Mouse (Mus musculus) small intestine, adult 2 months (tissue): ENCODE results near the gene Hoxb4. TPM values are rescaled to one million over a fixed set of nuclear protein-coding genes. Genes with fewer than 3 reads are reported as not detected.
A peak's percentile ranks its signal among the peaks of the same experiment; 100 is the strongest.

Experiments
- H3K27ac ChIP-seq: fragments of 200-500 bp; 2 replicates; pipeline ENCODE4 v1.5.1; 2012; ENCODE audit warnings: low read depth, low read length, control low read depth, inconsistent platforms; ENCODE audit not compliant: insufficient read depth
- H3K27me3 ChIP-seq: fragments of 200-500 bp; 2 replicates; pipeline ENCODE4 v1.6.1; 2012; ENCODE audit warnings: mild to moderate bottlenecking, moderate library complexity, low read length, inconsistent platforms; ENCODE audit not compliant: control insufficient read depth, insufficient read depth
- H3K36me3 ChIP-seq: fragments of 200-500 bp; 2 replicates; pipeline ENCODE4 v1.6.1; 2012; ENCODE audit warnings: mild to moderate bottlenecking, low read length, control low read depth, inconsistent platforms; ENCODE audit not compliant: control insufficient read depth, insufficient read depth
- H3K4me1 ChIP-seq: fragments of 200-500 bp; 2 replicates; pipeline ENCODE4 v1.6.1; 2012; ENCODE audit warnings: low read length, inconsistent platforms, mixed read lengths; ENCODE audit not compliant: control insufficient read depth, insufficient read depth, insufficient read length
- H3K4me3 ChIP-seq: fragments of 200-500 bp; 2 replicates; pipeline ENCODE4 v1.5.1; 2012; ENCODE audit warnings: low read depth, mild to moderate bottlenecking, control low read depth, inconsistent platforms, low read length, moderate library complexity
- CTCF ChIP-seq: fragments of 200-500 bp; IDR thresholded peaks from 2 replicates; pipeline ENCODE4 v1.5.1; 2012; ENCODE audit warnings: low read depth, mild to moderate bottlenecking, control low read depth, inconsistent platforms, low read length, moderate library complexity, mixed read lengths; ENCODE audit not compliant: insufficient replicate concordance, insufficient read length; ENCODE audit errors: extremely low read depth
- POLR2A ChIP-seq: fragments of 200-500 bp; IDR thresholded peaks from 2 replicates; pipeline ENCODE4 v1.6.1; 2012; ENCODE audit warnings: low read depth, mild to moderate bottlenecking, control low read depth, inconsistent platforms, low read length, moderate library complexity
- WGBS: fragments of 180-500 bp; shearing (Covaris S2); methylation state at CpG from one replicate; pipeline ENCODE4 v1.1.7; 2018; 5-methylcytosine and 5-hydroxymethylcytosine counted together
- polyA plus RNA-seq: library from polyadenylated mRNA; depleted of rRNA; stranded (reverse); fragments of >200 nt; gene quantifications from 2 replicates; pipeline ENCODE4 v1.2.3, GENCODE M21; 2012

The Hoxb4 gene
- polyA plus RNA-seq, 1 experiment, result 2.9 TPM

DNA sequence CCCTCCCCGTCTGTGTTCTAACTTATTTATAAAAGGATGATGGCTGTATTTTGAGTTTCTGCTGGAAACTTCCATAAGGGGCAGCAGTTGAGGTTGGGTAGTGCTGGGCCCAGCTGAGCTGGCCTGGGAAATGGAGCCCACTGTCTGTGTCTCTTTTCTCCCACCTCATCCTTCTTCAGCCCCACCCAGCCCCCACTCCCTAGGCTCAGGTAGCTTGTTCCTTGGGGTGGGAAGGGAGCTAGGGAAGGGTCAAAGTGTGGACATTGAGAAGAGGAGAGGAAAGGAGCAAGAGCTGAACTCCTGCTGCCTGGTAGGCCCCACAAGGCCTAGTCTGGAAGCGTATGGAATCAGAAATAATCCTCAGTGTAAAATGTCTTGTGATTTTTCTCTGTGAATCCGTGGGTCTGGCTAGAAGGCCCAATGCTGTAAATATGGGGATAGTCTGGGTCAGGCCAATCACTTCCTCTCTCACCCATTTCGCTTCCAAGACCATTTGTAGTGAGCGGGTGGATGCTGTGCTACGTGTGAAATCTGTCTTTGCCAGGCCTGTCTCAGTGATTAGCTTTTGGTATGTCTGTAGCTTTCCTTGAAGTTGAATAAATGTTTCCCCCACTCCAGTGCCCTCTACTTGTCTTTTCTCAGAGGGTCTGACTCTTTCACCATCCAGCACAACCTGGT, 12.4 kb upstream of the Hoxb4 start:
- H3K4me3 ChIP-seq, result no peak overlapping the region
- H3K27ac ChIP-seq, result no peak overlapping the region; the same call in 1 of the 2 replicates
- no peaks in the 10 kb centered on the region for H3K36me3 ChIP-seq
- no peak for TF ChIP-seq POLR2A
- no peak for TF ChIP-seq CTCF
- H3K27me3 ChIP-seq, result peaks cover 48% of the 10 kb centered on the region
- WGBS, result 82% methylated on average over 6 of the region's 6 CpGs
- peaks cover under 1% of the 10 kb centered on the region; the same call in 1 of the 2 replicates for H3K4me1 ChIP-seq

GRCm38 (mm10) chr11:96306183-96306907, 11.7 kb upstream of the Hoxb4 start:
- H3K36me3 ChIP-seq, result no peaks in the 10 kb centered on the region
- no peak for TF ChIP-seq POLR2A
- H3K27ac ChIP-seq, result no peak overlapping the region; the same call in 1 of the 2 replicates
- H3K27me3 ChIP-seq, result peaks cover 42% of the 10 kb centered on the region
- 46% methylated on average over 7 of the region's 7 CpGs for WGBS
- H3K4me1 ChIP-seq, result no peaks in the 10 kb centered on the region; the same call in 1 of the 2 replicates
- H3K4me3 ChIP-seq, result 0 out of 2 replicates have a peak overlapping the region, but pooled peaks have one; percentile 5

- 19% methylated on average over 13 of the region's 13 CpGs for WGBS
- TF ChIP-seq CTCF (no peak), POLR2A (no peak)
- no peaks in the 10 kb centered on the region for H3K36me3 ChIP-seq
- no peaks in the 10 kb centered on the region; the same call in 1 of the 2 replicates for H3K4me1 ChIP-seq
- peaks cover 42% of the 10 kb centered on the region for H3K27me3 ChIP-seq
- no peak overlapping the region for H3K27ac ChIP-seq
- H3K4me3 ChIP-seq, result 0 out of 2 replicates have a peak overlapping the region, but pooled peaks have one; percentile 5
Measured at GRCm38 (mm10) chr11:96306908-96307269, 11.2 kb upstream of the Hoxb4 start.

DNA sequence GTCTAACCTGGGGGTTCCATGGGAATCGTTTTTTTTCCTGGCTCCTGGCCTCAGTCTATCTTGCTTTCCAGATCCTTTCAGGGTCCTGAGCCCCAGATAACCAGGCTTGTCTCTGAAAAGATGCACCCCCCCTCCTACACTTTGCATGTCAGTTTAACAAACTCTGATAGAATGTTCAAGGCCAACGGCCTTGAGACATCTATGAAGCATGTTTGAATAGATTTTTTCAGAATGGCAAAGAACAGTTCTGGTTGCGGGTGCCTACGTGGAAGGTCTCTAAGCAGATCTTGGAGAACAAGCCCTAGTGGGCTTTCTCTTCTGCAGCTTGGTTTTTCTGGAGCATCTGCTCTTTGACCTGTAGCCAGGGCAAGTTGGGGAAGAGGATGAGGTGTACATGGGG, 9.3 kb upstream of the Hoxb4 start:
- Histone ChIP-seq H3K27me3 (peaks cover 37% of the 10 kb centered on the region), H3K27ac (peak overlapping the region; percentile 71), H3K4me1 (no peaks in the 10 kb centered on the region; the same call in 1 of the 2 replicates), H3K36me3 (no peaks in the 10 kb centered on the region), H3K4me3 (no peak overlapping the region)
- TF ChIP-seq CTCF (no peak), POLR2A (no peak)
- 43% methylated on average over 4 of the region's 4 CpGs for WGBS

DNA sequence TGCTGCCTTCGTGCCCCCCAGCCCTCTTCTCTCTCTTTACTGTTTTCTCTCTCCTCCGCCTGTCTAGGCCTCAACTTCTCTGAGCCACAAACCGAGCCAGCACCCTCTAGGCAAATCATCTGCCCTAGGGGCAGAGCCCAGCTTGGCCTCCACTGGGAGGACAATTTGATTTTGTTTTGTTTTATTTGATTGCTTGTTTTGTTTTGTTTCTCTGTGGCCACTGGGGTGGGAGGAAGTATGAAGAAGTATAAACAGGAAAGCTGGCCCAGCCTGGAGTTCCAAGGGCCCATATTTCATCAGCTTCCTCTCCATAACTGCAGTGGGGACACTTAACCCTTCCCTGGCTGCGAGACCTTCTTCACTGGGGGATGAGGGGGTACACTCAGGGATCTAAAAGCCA, 8.8 kb upstream of the Hoxb4 start:
- H3K4me3 ChIP-seq, result no peak overlapping the region
- H3K4me1 ChIP-seq, result no peaks in the 10 kb centered on the region; the same call in 1 of the 2 replicates
- 47% methylated on average over 4 of the region's 4 CpGs for WGBS
- no peaks in the 10 kb centered on the region for H3K36me3 ChIP-seq
- peak overlapping the region; percentile 71 for H3K27ac ChIP-seq
- TF ChIP-seq POLR2A (0 out of 2 replicates have a peak, but pooled peaks have one; percentile 13), CTCF (no peak)
- peaks cover 37% of the 10 kb centered on the region for H3K27me3 ChIP-seq

DNA sequence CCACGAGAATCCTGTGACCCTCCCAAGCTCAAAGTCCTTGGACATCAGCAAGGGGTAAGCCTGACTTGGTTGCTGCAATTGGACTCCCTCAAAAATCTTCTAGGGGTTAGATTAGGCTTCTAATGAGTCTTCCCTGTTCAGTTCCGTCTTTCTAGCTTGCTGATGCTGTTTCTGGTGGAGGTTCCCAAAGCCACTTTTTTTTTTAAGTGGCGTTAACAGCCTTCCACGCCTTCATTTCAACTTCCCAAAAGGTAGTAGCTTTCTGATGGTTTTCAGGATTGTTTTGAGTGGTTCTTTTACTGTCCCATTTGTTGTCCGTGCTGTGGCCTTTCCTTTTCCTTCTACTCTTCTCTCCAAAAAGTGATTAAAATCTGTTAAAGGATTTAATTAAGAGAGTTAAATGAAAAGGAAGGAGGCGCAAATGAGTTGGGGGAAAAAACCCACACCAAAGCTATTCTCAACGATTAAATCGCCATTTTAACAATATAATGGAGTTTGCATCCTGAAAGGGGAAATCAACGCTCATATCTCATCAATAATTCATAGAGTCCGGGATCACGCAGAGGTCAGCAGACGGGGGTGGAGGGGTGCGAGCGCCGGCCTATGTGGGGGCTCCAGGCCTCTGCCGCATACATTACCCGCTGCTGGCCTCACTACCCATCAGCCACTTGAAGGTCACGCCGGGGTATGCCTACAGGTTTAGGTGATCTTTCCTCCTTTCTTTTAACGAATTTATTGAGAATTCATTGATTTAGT, 7.7 kb upstream of the Hoxb4 start:
- Histone ChIP-seq H3K27ac (peak overlapping the region; percentile 50), H3K27me3 (peaks cover 32% of the 10 kb centered on the region), H3K4me3 (no peak overlapping the region), H3K36me3 (no peaks in the 10 kb centered on the region), H3K4me1 (no peaks in the 10 kb centered on the region; the same call in 1 of the 2 replicates)
- TF ChIP-seq POLR2A (no peak), CTCF (no peak)
- WGBS, result 44% methylated on average over 20 of the region's 20 CpGs

GRCm38 (mm10) chr11:96311097-96311496, 7.0 kb upstream of the Hoxb4 start:
- peaks cover 31% of the 10 kb centered on the region for H3K27me3 ChIP-seq
- no peaks in the 10 kb centered on the region; the same call in 1 of the 2 replicates for H3K4me1 ChIP-seq
- H3K27ac ChIP-seq, result peak overlapping the region; percentile 50
- TF ChIP-seq CTCF (no peak), POLR2A (no peak)
- no peaks in the 10 kb centered on the region for H3K36me3 ChIP-seq
- peak overlapping the region; percentile 35 for H3K4me3 ChIP-seq
- 29% methylated on average over 6 of the region's 6 CpGs for WGBS
